In genomic region chr5:143975631-143975933, GRCm38 (mm10) we compare ENCODE assay signal across 14 mouse cellular contexts. TPM values are rescaled to one million over a fixed set of nuclear protein-coding genes. Genes with fewer than 3 reads are reported as not detected.
DNase-seq lines count a peak whose midpoint lies in the region; ATAC-seq lines count a peak whose summit lies in the region.
"Had no signal": no experiment of that assay in that cellular context is flagged by ENCODE, and none has a peak within 500 bp of the region (broad histone marks: within the 10 kb centered on the region; RNA-seq: fewer than 3 reads in every experiment).

No protein-coding gene starts in this region.

- H3K36me3 ChIP-seq in forebrain, embryonic 14.5 days (ENCODE audit: control insufficient read depth, insufficient read depth, low read length) = no peaks in the 10 kb centered on the region
- H3K36me3 ChIP-seq in forebrain, embryonic 13.5 days (ENCODE audit: poor library complexity, severe bottlenecking) = no peaks in the 10 kb centered on the region
- H3K36me3 ChIP-seq in kidney, embryonic 15.5 days = no peaks in the 10 kb centered on the region
- no peaks in the 10 kb centered on the region for H3K36me3 ChIP-seq in megakaryocyte, embryonic 14.5 days (replicated peaks; ENCODE audit: low read length)
- H3K36me3 ChIP-seq: embryonic facial prominence, embryonic 13.5 days; midbrain, embryonic 12.5 days had no signal

- no peak overlapping the region for H3K9ac ChIP-seq in forebrain, embryonic 14.5 days (ENCODE audit: low read length)
- no peak overlapping the region for H3K9ac ChIP-seq in forebrain, embryonic 13.5 days
- H3K9ac ChIP-seq in kidney, embryonic 15.5 days = no peak overlapping the region
- H3K9ac ChIP-seq: embryonic facial prominence, embryonic 13.5 days; midbrain, embryonic 12.5 days had no signal

- no peak overlapping the region for H3K4me3 ChIP-seq in forebrain, embryonic 14.5 days (ENCODE audit: low read depth, low read length)
- no peak overlapping the region for H3K4me3 ChIP-seq in forebrain, embryonic 13.5 days
- H3K4me3 ChIP-seq in kidney, embryonic 15.5 days (replicated peaks) = no peak overlapping the region
- peak overlapping the region; percentile 5 for H3K4me3 ChIP-seq in megakaryocyte, embryonic 14.5 days (replicated peaks)
- H3K4me3 ChIP-seq: embryonic facial prominence, embryonic 13.5 days; midbrain, embryonic 12.5 days had no signal

- H3K4me2 ChIP-seq in forebrain, embryonic 14.5 days (ENCODE audit: low read length) = no peak overlapping the region
- H3K4me2 ChIP-seq in forebrain, embryonic 13.5 days = no peak overlapping the region
- no peak overlapping the region for H3K4me2 ChIP-seq in kidney, embryonic 15.5 days
- H3K4me2 ChIP-seq: embryonic facial prominence, embryonic 13.5 days; heart, embryonic 11.5 days; midbrain, embryonic 12.5 days had no signal

- H3K27me3 ChIP-seq in forebrain, embryonic 14.5 days (replicated peaks; ENCODE audit: control insufficient read depth, insufficient read depth, low read length) = no peaks in the 10 kb centered on the region
- no peaks in the 10 kb centered on the region for H3K27me3 ChIP-seq in forebrain, embryonic 13.5 days
- H3K27me3 ChIP-seq in kidney, embryonic 15.5 days = no peaks in the 10 kb centered on the region
- H3K27me3 ChIP-seq in megakaryocyte, embryonic 14.5 days (replicated peaks) = peaks cover 14% of the 10 kb centered on the region
- H3K27me3 ChIP-seq: embryonic facial prominence, embryonic 13.5 days; midbrain, embryonic 12.5 days had no signal

- H3K4me1 ChIP-seq in forebrain, embryonic 14.5 days (ENCODE audit: control insufficient read depth, insufficient read depth, low read length) = no peaks in the 10 kb centered on the region
- no peaks in the 10 kb centered on the region for H3K4me1 ChIP-seq in forebrain, embryonic 13.5 days
- H3K4me1 ChIP-seq in kidney, embryonic 15.5 days = no peaks in the 10 kb centered on the region
- peaks cover 33% of the 10 kb centered on the region for H3K4me1 ChIP-seq in megakaryocyte, embryonic 14.5 days
- H3K4me1 ChIP-seq: embryonic facial prominence, embryonic 13.5 days; midbrain, embryonic 12.5 days had no signal

- 49% methylated on average over 2 of the region's 2 CpGs for WGBS in forebrain, embryonic 14.5 days
- WGBS in forebrain, embryonic 13.5 days = 65% methylated on average over 2 of the region's 2 CpGs
- 54% methylated on average over 2 of the region's 2 CpGs for WGBS in kidney, embryonic 15.5 days

- H3K27ac ChIP-seq in forebrain, embryonic 14.5 days (ENCODE audit: low read depth, low read length) = no peak overlapping the region
- no peak overlapping the region for H3K27ac ChIP-seq in forebrain, embryonic 13.5 days
- H3K27ac ChIP-seq in kidney, embryonic 15.5 days = no peak overlapping the region
- H3K27ac ChIP-seq: embryonic facial prominence, embryonic 13.5 days; midbrain, embryonic 12.5 days had no signal

- no peaks in the 10 kb centered on the region for H3K9me3 ChIP-seq in forebrain, embryonic 14.5 days (replicated peaks; ENCODE audit: control insufficient read depth, low read length)
- no peaks in the 10 kb centered on the region for H3K9me3 ChIP-seq in forebrain, embryonic 13.5 days (replicated peaks)
- H3K9me3 ChIP-seq in kidney, embryonic 15.5 days (replicated peaks) = no peaks in the 10 kb centered on the region
- H3K9me3 ChIP-seq in megakaryocyte, embryonic 14.5 days = no peaks in the 10 kb centered on the region
- H3K9me3 ChIP-seq: embryonic facial prominence, embryonic 13.5 days; midbrain, embryonic 12.5 days had no signal

- ATAC-seq in forebrain, embryonic 14.5 days = 0 out of 2 replicates have a peak, but pooled peaks have one; percentile 10
- no peak for ATAC-seq in forebrain, embryonic 13.5 days
- peak; percentile 31; the same call in 1 of the 2 replicates for ATAC-seq in kidney, embryonic 15.5 days (replicated peaks; ENCODE audit: low FRiP score)
- ATAC-seq in erythroid progenitor cell, adult 5-6 weeks (replicated peaks; ENCODE audit: low FRiP score, poor library complexity, severe bottlenecking) = peak; percentile 46

- DNase-seq in forebrain, embryonic 14.5 days (ENCODE audit: low spot score) = no peak
- no peak for DNase-seq in kidney, adult 11 months
- DNase-seq in thymus, postnatal 25 days = no peak
- DNase-seq in thymus, postnatal 36 days = no peak

RNA-seq across cellular contexts. Expression of gene Ccz1, which starts 39.1 kb away (rescaled TPM):
- polyA plus RNA-seq in forebrain, embryonic 14.5 days (2014; fragmentation: Nextera tagmentation; extraction: Ambion mirVana) = 93.0 and 98.1 TPM in 2 replicates
- polyA plus RNA-seq in forebrain, embryonic 13.5 days (2015; fragmentation: Nextera tagmentation; extraction: Ambion mirVana) = 98.5 and 99.6 TPM in 2 replicates
- 84.3 and 91.6 TPM in 2 replicates for polyA plus RNA-seq in kidney, embryonic 15.5 days (2015; fragmentation: Nextera tagmentation; extraction: Ambion mirVana)
- 64.9 and 86.4 TPM in 2 replicates for total RNA-seq in erythroid progenitor cell, adult 5-6 weeks (2015; ENCODE audit: low replicate concordance)
- 32.5 and 45.2 TPM in 2 replicates for total RNA-seq in erythroid progenitor cell, adult 5-6 weeks (2017; ENCODE audit: low replicate concordance)
- polyA plus RNA-seq in megakaryocyte, embryonic 14.5 days (2012; ENCODE audit: insufficient read depth, low replicate concordance) = 17.2 and 33.1 TPM in 2 replicates

RNA-seq across cellular contexts. Expression of gene Rsph10b, which starts 42.7 kb away (rescaled TPM):
- 1.5 and 2.8 TPM in 2 replicates for polyA plus RNA-seq in forebrain, embryonic 14.5 days (2014; fragmentation: Nextera tagmentation; extraction: Ambion mirVana)
- 1.5 and 2.1 TPM in 2 replicates for polyA plus RNA-seq in forebrain, embryonic 13.5 days (2015; fragmentation: Nextera tagmentation; extraction: Ambion mirVana)
- polyA plus RNA-seq in kidney, embryonic 15.5 days (2015; fragmentation: Nextera tagmentation; extraction: Ambion mirVana) = 0.81 TPM in 2 replicates
- 3.4 and 11.2 TPM in 2 replicates for total RNA-seq in erythroid progenitor cell, adult 5-6 weeks (2015; ENCODE audit: low replicate concordance)
- total RNA-seq in erythroid progenitor cell, adult 5-6 weeks (2017; ENCODE audit: low replicate concordance) = 5.1 and 12.6 TPM in 2 replicates
- polyA plus RNA-seq in megakaryocyte, embryonic 14.5 days (2012; ENCODE audit: insufficient read depth, low replicate concordance) = not detected in 2 replicates
- total RNA-seq: liver, adult 2 months had no signal
- polyA plus RNA-seq: liver, adult 2 months had no signal

RNA-seq across cellular contexts. Expression of gene Gm42421, which starts 47.6 kb away (rescaled TPM):
- polyA plus RNA-seq in forebrain, embryonic 14.5 days (2014; fragmentation: Nextera tagmentation; extraction: Ambion mirVana) = 1.3 and 1.9 TPM in 2 replicates
- polyA plus RNA-seq in forebrain, embryonic 13.5 days (2015; fragmentation: Nextera tagmentation; extraction: Ambion mirVana) = 1.5 TPM in 2 replicates
- polyA plus RNA-seq in kidney, embryonic 15.5 days (2015; fragmentation: Nextera tagmentation; extraction: Ambion mirVana) = 0.59 and 0.83 TPM in 2 replicates
- 10.5 TPM in 1 of 2 replicates, not detected in the other for total RNA-seq in erythroid progenitor cell, adult 5-6 weeks (2015; ENCODE audit: low replicate concordance)
- 0.90 and 8.6 TPM in 2 replicates for total RNA-seq in erythroid progenitor cell, adult 5-6 weeks (2017; ENCODE audit: low replicate concordance)
- polyA plus RNA-seq in megakaryocyte, embryonic 14.5 days (2012; ENCODE audit: insufficient read depth, low replicate concordance) = not detected in 2 replicates
- total RNA-seq: adrenal gland, postnatal 10 days; gastrocnemius, adult 18-20 months; liver, adult 2 months had no signal
- polyA plus RNA-seq: liver, adult 2 months had no signal

RNA-seq across cellular contexts. Expression of gene Ocm, which starts 50.9 kb away (rescaled TPM):
- polyA plus RNA-seq in forebrain, embryonic 14.5 days (2014; fragmentation: Nextera tagmentation; extraction: Ambion mirVana) = 0.90 TPM in 1 of 2 replicates, not detected in the other
- not detected in 2 replicates for polyA plus RNA-seq in forebrain, embryonic 13.5 days (2015; fragmentation: Nextera tagmentation; extraction: Ambion mirVana)
- polyA plus RNA-seq in kidney, embryonic 15.5 days (2015; fragmentation: Nextera tagmentation; extraction: Ambion mirVana) = 5.0 TPM in 2 replicates
- total RNA-seq in erythroid progenitor cell, adult 5-6 weeks (2015; ENCODE audit: low replicate concordance) = not detected in 2 replicates
- total RNA-seq in erythroid progenitor cell, adult 5-6 weeks (2017; ENCODE audit: low replicate concordance) = not detected in 2 replicates
- not detected in 2 replicates for polyA plus RNA-seq in megakaryocyte, embryonic 14.5 days (2012; ENCODE audit: insufficient read depth, low replicate concordance)
- total RNA-seq: adrenal gland, postnatal 10 days; gastrocnemius, adult 18-20 months; liver, adult 2 months had no signal
- polyA plus RNA-seq: embryonic facial prominence, embryonic 13.5 days; heart, embryonic 11.5 days; liver, adult 2 months; midbrain, embryonic 12.5 days had no signal
